Mouse (Mus musculus) forebrain, embryonic 16.5 days (tissue): ENCODE measurements around the gene Pdzd2. TPM values are rescaled to one million over a fixed set of nuclear protein-coding genes. Genes with fewer than 3 reads are reported as not detected.

Experiments
- ATAC-seq: fragments of 200-750 bp; cut with Nextera tagmentation; 2 replicates; pipeline ENCODE4 v1.8.0; 2017; ENCODE audit warnings: mild to moderate bottlenecking, moderate library complexity
- H3K27ac ChIP-seq: fragments of 300-500 bp; sonication (generic); 2 replicates; pipeline ENCODE4 v1.5.1; 2014; ENCODE audit warnings: low read length, control low read depth
- H3K27me3 ChIP-seq: fragments of 300-500 bp; sonication (generic); replicated peaks from 2 replicates; pipeline ENCODE4 v1.6.1; 2014; ENCODE audit warnings: low read length; ENCODE audit not compliant: control insufficient read depth, insufficient read depth
- H3K36me3 ChIP-seq: fragments of 300-500 bp; sonication (generic); 2 replicates; pipeline ENCODE4 v1.6.1; 2014; ENCODE audit not compliant: control insufficient read depth, insufficient read depth
- H3K4me1 ChIP-seq: fragments of 300-500 bp; sonication (generic); replicated peaks from 2 replicates; pipeline ENCODE4 v1.6.1; 2014; ENCODE audit warnings: low read length; ENCODE audit not compliant: control insufficient read depth, insufficient read depth
- H3K4me2 ChIP-seq: fragments of 300-500 bp; sonication (generic); 2 replicates; pipeline ENCODE4 v1.6.1; 2014; ENCODE audit warnings: mild to moderate bottlenecking, low read length, control low read depth
- H3K4me3 ChIP-seq: fragments of 300-500 bp; sonication (generic); replicated peaks from 2 replicates; pipeline ENCODE4 v1.5.1; 2014; ENCODE audit warnings: mild to moderate bottlenecking, low read length, control low read depth
- H3K9ac ChIP-seq: fragments of 300-500 bp; sonication (generic); replicated peaks from 2 replicates; pipeline ENCODE4 v1.6.1; 2014; ENCODE audit warnings: low read depth, low read length, control low read depth
- H3K9me3 ChIP-seq: fragments of 300-500 bp; sonication (generic); 2 replicates; pipeline ENCODE4 v1.6.1; 2016; ENCODE audit warnings: low read length; ENCODE audit not compliant: control insufficient read depth
- WGBS: fragments of 180-500 bp; shearing (Covaris S2); extraction: QIAGEN DNeasy Blood & Tissue Kit; methylation state at CpG from one replicate; pipeline ENCODE4 v1.1.7; 2014; 5-methylcytosine and 5-hydroxymethylcytosine counted together
- polyA plus RNA-seq: library from polyadenylated mRNA; unstranded; fragments of >200 nt; fragmentation: Nextera tagmentation; extraction: Ambion mirVana; gene quantifications from 2 replicates; pipeline ENCODE4 v1.2.1, GENCODE M21; 2015

Gene Pdzd2
- polyA plus RNA-seq, 1 experiment from 2014 or later: 8.1 TPM

DNA sequence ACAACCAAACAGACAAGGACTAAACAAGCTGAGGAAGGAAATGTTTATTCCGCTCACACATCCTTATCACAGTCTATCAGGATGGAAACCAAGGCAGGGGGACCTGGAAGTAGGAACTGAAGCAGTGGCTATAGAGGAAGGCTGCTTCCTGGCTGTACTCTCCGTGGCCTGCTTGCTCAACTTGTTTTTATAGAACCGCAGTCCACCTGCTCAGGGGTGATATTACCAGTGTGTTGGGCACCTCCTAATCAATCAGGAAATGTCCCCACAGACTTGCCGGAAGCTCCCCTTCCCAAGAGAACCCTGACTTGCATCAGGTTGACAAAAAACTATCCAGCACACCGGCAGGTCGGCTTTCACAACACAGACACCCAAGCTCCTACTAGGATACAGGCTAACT lies 301.0 kb downstream of the Pdzd2 start:
- Histone ChIP-seq H3K9me3 (no peaks in the 10 kb centered on the region), H3K27me3 (no peaks in the 10 kb centered on the region), H3K4me3 (no peak overlapping the region), H3K36me3 (no peaks in the 10 kb centered on the region), H3K9ac (no peak overlapping the region), H3K27ac (no peak overlapping the region), H3K4me1 (no peaks in the 10 kb centered on the region), H3K4me2 (no peak overlapping the region)
- ATAC-seq: no peak
- 90% methylated on average over 6 of the region's 6 CpGs for WGBS

GRCm38 (mm10) chr15:12438081-12438480 lies 301.6 kb downstream of the Pdzd2 start:
- Histone ChIP-seq H3K4me1 (no peaks in the 10 kb centered on the region), H3K27ac (no peak overlapping the region), H3K4me2 (no peak overlapping the region), H3K4me3 (no peak overlapping the region), H3K36me3 (no peaks in the 10 kb centered on the region), H3K27me3 (no peaks in the 10 kb centered on the region), H3K9me3 (no peaks in the 10 kb centered on the region), H3K9ac (no peak overlapping the region)
- 81% methylated on average over 11 of the region's 11 CpGs for WGBS
- ATAC-seq: no peak

- Histone ChIP-seq H3K4me3 (no peak overlapping the region), H3K4me2 (no peak overlapping the region), H3K27me3 (no peaks in the 10 kb centered on the region), H3K4me1 (no peaks in the 10 kb centered on the region), H3K27ac (no peak overlapping the region), H3K9ac (no peak overlapping the region), H3K9me3 (no peaks in the 10 kb centered on the region), H3K36me3 (no peaks in the 10 kb centered on the region)
- WGBS: 93% methylated on average over 8 of the region's 8 CpGs
- no peak for ATAC-seq
Measured at GRCm38 (mm10) chr15:12435910-12436309, 303.8 kb downstream of the Pdzd2 start.

DNA sequence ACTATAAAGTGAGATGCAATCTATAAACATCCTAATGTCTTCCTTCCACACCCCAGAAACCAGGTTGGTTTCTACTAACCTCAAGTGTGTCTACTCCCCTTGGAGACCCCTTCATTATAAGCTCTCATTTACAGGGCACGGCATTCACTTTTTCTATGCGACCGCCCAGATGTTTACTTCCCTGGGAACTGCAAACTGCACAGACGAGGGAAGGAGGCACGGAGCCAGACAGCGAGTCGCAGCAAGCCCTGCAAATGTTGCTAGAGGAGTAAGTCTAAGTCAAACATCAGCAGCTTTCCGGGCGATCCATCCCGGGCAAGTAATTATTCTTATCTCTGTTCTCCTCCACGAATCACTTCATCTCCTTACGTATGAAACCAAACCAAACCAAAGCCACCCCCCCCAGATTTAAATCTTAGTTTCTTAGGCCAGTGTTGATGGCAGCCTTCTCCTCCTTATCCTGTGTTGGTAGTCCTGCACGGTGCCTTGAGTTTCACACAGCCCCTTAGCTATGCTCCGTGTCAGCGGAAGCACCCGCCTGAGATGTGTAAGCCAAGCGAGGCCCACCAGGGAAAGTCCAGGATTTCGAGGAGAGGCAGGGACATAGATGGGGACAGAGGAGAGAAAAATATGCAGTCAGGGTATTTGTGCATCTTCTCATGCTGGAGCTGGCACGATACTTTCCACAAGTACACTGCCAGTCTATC lies 305.7 kb downstream of the Pdzd2 start:
- H3K9me3 ChIP-seq: no peaks in the 10 kb centered on the region
- H3K4me2 ChIP-seq: no peak overlapping the region
- no peak overlapping the region for H3K9ac ChIP-seq
- no peak overlapping the region for H3K27ac ChIP-seq
- H3K4me3 ChIP-seq: no peak overlapping the region
- no peaks in the 10 kb centered on the region for H3K36me3 ChIP-seq
- 74% methylated on average over 19 of the region's 19 CpGs for WGBS
- no peaks in the 10 kb centered on the region for H3K4me1 ChIP-seq
- H3K27me3 ChIP-seq: no peaks in the 10 kb centered on the region
- ATAC-seq: no peak

DNA sequence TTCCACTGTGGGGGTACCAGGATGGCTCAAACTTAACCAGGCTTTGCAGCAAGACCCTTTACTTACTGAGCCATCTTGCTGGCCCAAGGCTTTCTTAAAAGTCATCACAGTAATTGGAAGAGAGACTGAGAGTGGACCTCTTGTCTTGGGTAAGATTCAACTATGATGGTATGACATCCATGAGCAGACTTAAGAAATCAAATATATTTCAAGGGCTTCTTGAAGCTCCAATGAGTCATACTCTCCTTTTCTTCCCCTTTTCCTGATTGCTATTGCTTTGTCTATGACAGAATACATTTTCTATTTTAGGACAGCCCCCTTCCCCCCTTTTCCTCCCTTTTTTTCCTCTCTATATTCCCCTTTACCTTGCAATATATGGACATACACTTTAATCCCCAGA lies 306.8 kb downstream of the Pdzd2 start:
- no peak for ATAC-seq
- no peak overlapping the region for H3K4me3 ChIP-seq
- H3K4me1 ChIP-seq: no peaks in the 10 kb centered on the region

GRCm38 (mm10) chr15:12432320-12432719 lies 307.4 kb downstream of the Pdzd2 start:
- Histone ChIP-seq H3K36me3 (no peaks in the 10 kb centered on the region), H3K9ac (no peak overlapping the region), H3K4me1 (no peaks in the 10 kb centered on the region), H3K4me2 (no peak overlapping the region), H3K27ac (no peak overlapping the region), H3K9me3 (no peaks in the 10 kb centered on the region), H3K4me3 (no peak overlapping the region), H3K27me3 (no peaks in the 10 kb centered on the region)
- 72% methylated on average over 1 of the region's 1 CpGs for WGBS
- ATAC-seq: no peak

More for the DNA sequence above, 306.8 kb downstream of the Pdzd2 start:
- Histone ChIP-seq H3K9ac (no peak overlapping the region), H3K27me3 (no peaks in the 10 kb centered on the region), H3K27ac (no peak overlapping the region), H3K9me3 (no peaks in the 10 kb centered on the region), H3K36me3 (no peaks in the 10 kb centered on the region), H3K4me2 (no peak overlapping the region)

GRCm38 (mm10) chr15:12431684-12432083 lies 308.0 kb downstream of the Pdzd2 start:
- Histone ChIP-seq H3K9ac (no peak overlapping the region), H3K4me1 (no peaks in the 10 kb centered on the region), H3K9me3 (no peaks in the 10 kb centered on the region), H3K4me3 (no peak overlapping the region), H3K4me2 (no peak overlapping the region), H3K36me3 (no peaks in the 10 kb centered on the region), H3K27ac (no peak overlapping the region), H3K27me3 (no peaks in the 10 kb centered on the region)
- 86% methylated on average over 7 of the region's 7 CpGs for WGBS
- no peak for ATAC-seq

GRCm38 (mm10) chr15:12431188-12431587 lies 308.5 kb downstream of the Pdzd2 start:
- no peaks in the 10 kb centered on the region for H3K27me3 ChIP-seq
- H3K4me2 ChIP-seq: no peak overlapping the region
- H3K4me3 ChIP-seq: no peak overlapping the region
- no peak overlapping the region for H3K9ac ChIP-seq
- no peaks in the 10 kb centered on the region for H3K9me3 ChIP-seq
- no peak for ATAC-seq
- WGBS: 60% methylated on average over 3 of the region's 3 CpGs
- no peaks in the 10 kb centered on the region for H3K4me1 ChIP-seq
- no peak overlapping the region for H3K27ac ChIP-seq
- H3K36me3 ChIP-seq: no peaks in the 10 kb centered on the region

GRCm38 (mm10) chr15:12430670-12431069 lies 309.1 kb downstream of the Pdzd2 start:
- no peak overlapping the region for H3K27ac ChIP-seq
- no peak overlapping the region for H3K4me3 ChIP-seq
- H3K36me3 ChIP-seq: no peaks in the 10 kb centered on the region
- no peaks in the 10 kb centered on the region for H3K27me3 ChIP-seq
- no peak overlapping the region for H3K4me2 ChIP-seq
- no peak overlapping the region for H3K9ac ChIP-seq
- no peaks in the 10 kb centered on the region for H3K4me1 ChIP-seq
- no peaks in the 10 kb centered on the region for H3K9me3 ChIP-seq
- ATAC-seq: no peak
- WGBS: 89% methylated on average over 4 of the region's 4 CpGs
